Mouse (Mus musculus) retina, postnatal 7 days (tissue): Measurements from ENCODE around the gene Ccdc86.
A peak's percentile ranks its signal among the peaks of the same experiment; 100 is the strongest.

Experiments
- DNase-seq: peaks from one replicate; pipeline ENCODE4 v3.0.0-alpha.2; 2012; ENCODE audit warnings: low read depth, low spot score

Gene Ccdc86

DNA sequence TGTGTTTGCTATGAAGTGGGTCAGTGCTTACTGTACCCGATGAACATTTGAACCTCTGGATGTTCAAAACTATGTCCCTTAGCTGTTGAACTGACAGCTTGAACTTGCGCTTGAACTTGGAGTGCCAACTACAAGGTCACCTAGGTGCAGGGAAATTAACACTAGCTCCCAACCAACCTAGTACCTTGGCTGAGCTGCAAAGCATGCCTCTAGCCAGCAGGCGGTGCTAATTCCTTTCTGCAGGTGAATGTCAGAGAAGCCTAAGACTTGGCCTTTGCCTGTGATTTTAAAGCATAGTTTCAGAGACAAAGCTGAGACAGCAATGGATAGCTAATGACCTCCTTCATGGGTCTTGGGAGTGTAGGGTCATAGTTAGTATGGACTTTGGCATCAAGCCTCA, 41.2 kb downstream of the Ccdc86 start:
- peak; percentile 56 for DNase-seq

DNA sequence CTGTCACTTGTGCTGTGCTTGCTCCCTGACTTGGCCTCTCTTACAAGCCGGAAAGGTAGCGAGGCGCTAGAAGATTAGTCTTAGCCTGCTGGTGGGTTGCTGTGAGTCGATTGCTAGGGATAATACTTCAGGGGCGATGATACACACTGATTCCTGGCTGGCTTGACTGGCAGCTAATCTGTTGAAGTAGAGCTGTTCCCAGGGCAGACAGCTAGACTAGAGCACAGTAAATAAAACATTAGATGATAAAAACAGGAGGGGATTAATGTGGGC, 43.4 kb downstream of the Ccdc86 start:
- DNase-seq, result peak; percentile 67

DNA sequence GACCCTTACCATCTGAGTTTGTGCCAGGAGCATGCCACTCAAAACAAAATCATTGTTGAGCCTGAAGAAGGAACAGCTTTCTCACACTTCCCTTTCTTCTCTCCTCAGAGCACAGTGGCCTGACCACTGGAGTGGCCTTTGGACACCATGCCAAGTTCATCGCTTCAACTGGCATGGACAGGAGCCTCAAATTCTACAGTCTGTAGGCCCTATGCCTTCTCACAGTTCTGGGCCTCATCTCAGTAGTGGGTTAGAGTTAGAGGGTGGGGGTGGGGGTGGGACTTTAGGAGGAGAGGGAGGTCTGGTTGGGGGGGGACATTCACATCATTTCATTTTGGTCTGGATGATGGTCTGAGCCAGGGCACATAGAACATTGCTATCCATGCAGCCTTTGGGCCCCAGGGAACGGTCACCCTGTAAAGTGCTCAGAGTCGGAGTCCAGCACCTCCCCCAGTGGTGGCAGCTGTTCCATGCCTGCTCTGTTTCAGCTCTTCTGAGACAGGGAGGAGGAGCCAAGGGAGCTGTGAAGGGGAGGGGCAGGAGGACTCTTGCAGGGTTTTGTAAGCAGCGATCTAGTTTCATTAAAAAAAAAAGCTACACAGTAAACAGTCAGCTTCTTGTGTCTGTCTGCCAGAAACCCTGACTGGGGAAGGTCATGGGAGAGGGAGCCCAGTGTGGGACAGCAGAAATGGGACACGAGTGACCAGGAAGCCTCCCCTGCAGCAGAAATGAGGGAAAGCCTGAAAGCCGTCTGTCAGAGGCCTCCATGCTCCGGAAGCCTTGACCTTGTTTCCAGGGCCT, 43.9 kb downstream of the Ccdc86 start:
- no peak for DNase-seq

DNA sequence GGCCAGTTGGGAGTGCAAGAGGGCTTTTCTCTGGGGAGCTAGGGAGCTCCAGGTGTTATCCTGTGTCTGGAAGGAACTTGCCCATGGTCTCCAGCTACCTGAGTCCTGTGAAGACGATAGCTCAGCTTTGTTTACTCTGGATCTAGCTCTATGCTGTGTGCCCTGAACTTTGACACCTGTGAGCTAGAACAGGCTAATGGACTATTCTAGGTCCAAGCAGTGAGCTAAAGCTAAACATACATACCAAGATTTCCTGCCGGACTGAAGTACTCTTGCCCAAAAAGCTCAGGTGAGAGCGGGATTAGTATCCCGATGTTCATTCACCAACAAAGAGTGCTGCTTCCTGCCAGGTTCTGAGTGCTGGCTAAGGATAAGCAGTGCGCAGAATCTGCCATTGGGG, 44.6 kb downstream of the Ccdc86 start:
- no peak for DNase-seq

DNA sequence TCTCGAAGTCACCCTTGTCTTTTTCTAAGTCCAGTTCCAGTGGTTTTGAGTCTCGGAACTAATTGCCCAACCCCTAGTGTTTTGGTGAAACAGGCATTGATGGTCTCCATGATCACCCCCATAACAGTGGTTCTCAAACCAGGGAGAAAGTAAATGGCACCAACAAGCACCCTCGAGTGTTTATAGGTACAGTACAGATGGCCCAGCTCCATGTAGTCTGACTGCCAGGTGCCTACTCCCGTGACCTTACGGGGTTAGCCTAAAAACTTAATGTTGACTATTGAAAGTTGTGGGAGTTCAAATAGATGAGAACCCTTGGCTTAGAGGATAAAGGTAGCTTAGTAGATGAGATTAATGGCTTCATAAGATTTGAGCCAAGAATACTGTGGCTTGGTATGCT, 48.0 kb downstream of the Ccdc86 start:
- no peak for DNase-seq

DNA sequence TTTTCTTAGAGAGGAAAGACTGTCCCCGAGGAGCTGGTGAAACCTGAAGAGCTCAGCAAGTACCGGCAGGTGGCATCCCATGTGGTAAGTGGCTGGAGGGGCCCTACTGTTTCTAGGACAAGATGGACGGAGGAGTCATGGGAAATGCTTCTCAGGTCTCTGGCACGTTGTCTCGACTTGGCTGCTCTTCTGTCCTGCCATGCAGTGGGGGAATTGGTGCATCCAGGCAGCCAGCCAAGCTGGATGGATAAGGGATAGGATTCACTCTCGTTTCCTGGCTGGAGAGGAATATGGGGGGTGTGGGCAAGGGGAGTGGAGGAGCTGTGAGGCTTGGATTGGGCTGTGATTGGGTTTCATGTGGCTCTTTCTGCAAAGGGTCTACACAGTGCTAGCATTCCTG, 48.8 kb downstream of the Ccdc86 start:
- DNase-seq, result no peak

DNA sequence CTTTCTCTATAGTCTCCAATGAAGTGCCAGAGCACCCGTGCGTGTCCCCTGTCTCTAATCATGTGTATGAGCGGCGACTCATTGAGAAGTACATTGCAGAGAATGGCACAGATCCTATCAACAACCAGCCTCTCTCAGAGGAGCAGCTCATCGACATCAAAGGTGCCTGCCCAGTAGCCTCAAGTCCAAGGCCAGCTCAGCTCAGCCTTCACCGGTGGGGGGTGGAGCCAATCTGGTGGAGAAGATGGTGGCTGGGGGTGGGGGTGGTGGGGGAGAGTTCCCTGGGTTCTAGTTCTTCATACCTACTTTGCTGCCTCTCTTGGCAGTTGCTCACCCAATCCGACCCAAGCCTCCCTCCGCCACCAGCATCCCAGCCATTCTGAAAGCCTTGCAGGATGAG, 51.6 kb downstream of the Ccdc86 start:
- no peak for DNase-seq

DNA sequence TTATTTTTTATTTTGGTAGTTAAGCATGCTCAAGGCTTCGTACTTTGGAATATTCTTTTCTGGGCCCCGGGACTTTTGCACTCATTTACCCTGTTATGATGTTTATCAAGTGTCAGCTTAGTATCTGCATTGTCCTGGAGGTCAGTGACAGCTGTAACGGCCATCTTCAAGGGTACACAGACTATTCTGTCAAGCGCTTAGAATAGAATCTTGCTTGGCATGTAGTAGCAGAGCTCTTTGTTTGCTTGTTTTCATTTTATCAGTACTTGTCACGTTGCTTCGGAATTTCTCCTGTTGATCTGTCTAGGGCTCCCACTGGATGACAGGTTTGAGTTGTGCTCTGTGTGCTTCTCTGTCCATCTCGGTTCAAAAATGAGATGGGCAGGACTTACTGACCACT, 52.2 kb downstream of the Ccdc86 start:
- DNase-seq, result no peak

DNA sequence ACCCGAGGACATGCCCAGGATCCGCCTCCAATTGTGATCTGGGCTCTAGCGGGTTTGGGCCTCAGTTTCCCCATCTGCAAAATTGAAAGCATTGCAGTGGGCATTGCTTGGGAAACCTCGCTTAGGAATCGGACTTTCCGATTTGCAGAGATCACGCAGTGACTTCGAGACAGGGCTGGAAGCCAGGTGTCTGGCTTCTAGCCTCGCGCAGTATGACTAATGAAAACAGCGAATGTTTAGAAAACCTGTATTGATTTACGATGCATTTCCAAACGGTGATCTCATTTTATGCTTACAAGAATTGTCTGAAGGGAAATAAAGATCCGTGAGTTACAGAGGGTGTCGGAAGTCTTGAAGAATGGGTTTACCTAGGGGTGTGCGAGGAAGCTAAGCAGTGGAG, 53.4 kb downstream of the Ccdc86 start:
- DNase-seq, result no peak

DNA sequence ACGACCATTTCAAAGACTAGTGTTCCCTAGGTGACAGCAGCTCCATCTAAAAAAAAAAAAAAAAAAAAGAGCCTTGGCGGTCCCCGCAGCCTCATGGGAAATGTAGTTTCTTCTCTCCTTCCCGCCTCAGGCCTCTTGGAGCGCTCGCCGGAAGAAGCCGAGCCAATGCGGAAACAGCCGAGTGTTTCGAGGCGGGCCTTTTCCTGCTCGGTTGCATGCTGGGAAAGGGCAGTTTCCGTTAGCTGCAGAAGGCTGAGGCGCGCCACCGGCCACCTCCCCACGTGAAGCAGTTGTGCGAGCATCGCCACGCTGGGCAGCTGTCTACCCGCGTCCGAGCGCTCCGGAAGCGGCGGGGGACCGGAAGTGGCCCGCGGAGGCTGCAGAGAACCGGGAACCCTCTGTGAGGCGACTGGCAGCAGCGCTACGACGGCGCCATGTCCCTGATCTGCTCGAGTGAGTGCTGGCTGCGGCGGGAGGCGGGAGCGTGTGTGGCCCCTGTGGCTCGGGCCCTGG, 54.0 kb downstream of the Ccdc86 start, which contains the start of gene Prpf19:
Gene Prpf19 (plus strand): TSS at position 216 of the 513 bp plus-strand sequence.
- DNase-seq, result peak; percentile 93

DNA sequence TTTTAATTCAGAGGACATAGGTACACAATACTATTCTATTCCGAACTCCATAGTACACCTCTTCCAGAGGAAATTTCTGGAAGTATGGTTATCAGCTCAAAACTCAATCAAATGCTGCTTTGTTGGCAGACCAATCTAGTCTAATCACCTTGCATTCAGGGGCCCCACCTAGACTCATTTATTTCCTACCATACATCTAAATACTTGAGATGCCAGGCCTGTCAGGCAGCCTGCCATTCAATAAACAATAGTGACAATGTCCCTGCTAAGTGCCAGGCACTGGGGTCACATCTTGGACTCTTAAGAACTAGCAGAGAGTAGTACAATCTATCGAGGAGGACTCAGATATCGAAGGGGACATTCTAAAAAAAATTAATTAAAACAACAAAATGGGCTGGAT, 56.9 kb downstream of the Ccdc86 start:
- DNase-seq, result no peak
